Mouse (Mus musculus): ENCODE results near the gene Nt5c3b.

The Nt5c3b gene

GRCm38 (mm10) chr11:100379311-100379710 is 62.3 kb downstream of the Nt5c3b start:
- no peak for DNase-seq (ENCODE audit: low spot score in 2 of 2)

GRCm38 (mm10) chr11:100378446-100378845 is 63.2 kb downstream of the Nt5c3b start:
- DNase-seq (ENCODE audit: low spot score in 2 of 2), result no peak

GRCm38 (mm10) chr11:100377989-100378388 is 63.6 kb downstream of the Nt5c3b start:
- DNase-seq (ENCODE audit: low spot score in 2 of 2), result no peak

- DNase-seq (ENCODE audit: low spot score in 2 of 2), result no peak
Observed at GRCm38 (mm10) chr11:100376746-100377389, 64.7 kb downstream of the Nt5c3b start.

- no peak for DNase-seq (ENCODE audit: low spot score in 2 of 2)
Observed at GRCm38 (mm10) chr11:100376005-100376404, 65.6 kb downstream of the Nt5c3b start.

- DNase-seq (ENCODE audit: low spot score in 2 of 2), result no peak
Observed at GRCm38 (mm10) chr11:100375127-100375526, 66.5 kb downstream of the Nt5c3b start.
